Mouse (Mus musculus): Measurements from ENCODE around the gene Defa37.
"Not testable (repeated sequence)": the region's sequence is repeated elsewhere in the genome, so short reads cannot be mapped to it uniquely, and the experiment has no call there.

DNA sequence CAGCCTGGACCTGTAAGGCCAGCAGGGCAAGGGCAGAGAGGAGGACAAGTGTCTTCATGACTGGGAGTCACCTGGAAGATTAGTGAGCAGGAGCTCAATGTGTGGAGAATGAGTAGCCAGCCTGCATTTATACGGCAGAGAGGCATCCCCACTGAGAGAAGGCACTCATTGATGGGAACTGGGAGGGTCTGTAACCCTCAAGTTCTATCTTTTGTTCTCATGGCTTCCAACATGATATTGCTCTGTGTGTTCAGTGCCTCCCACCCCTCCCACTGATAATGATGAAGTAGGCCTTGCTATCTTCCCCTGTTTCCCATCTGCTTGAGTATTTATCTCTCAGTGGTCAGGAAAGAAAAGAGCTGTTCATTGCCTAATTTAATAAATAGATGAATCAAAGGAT lies 29.2 kb downstream of the Defa37 start, which contains the start of gene Gm7861:
- TF ChIP-seq MAX (IDR thresholded peaks at IDR 0.05; ENCODE audit: low read depth); POLR2A (IDR thresholded peaks at IDR 0.05; ENCODE audit: insufficient read length, low read depth); CEBPB (IDR thresholded peaks at IDR 0.05; ENCODE audit: insufficient read depth, poor library complexity, severe bottlenecking); MYOD1 (IDR thresholded peaks at IDR 0.05; ENCODE audit: control insufficient read depth in 1 of 3, insufficient read length in 2 of 3, low read depth in 2 of 3); SRF (IDR thresholded peaks at IDR 0.05; ENCODE audit: control insufficient read depth, insufficient read length, low read depth); USF1 (IDR thresholded peaks at IDR 0.05; ENCODE audit: low read depth); TCF12 (IDR thresholded peaks at IDR 0.05; ENCODE audit: insufficient read depth, poor library complexity, severe bottlenecking); E2F4 (IDR thresholded peaks at IDR 0.05; ENCODE audit: insufficient read depth); TCF3 (IDR thresholded peaks at IDR 0.05; ENCODE audit: insufficient read length, low read depth); POLR2AphosphoS2 (IDR thresholded peaks at IDR 0.05; ENCODE audit: insufficient read length, low read depth): not testable (repeated sequence)

Data from myocyte (in vitro differentiated cells).